Mouse (Mus musculus) neural tube, embryonic 14.5 days (tissue): ENCODE measurements at regions not wholly inside any gene's neighbourhood (a gene's known extent, or its start where the extent isn't known, plus 50 kb on each side); places are given as distances from the start of the nearest gene placed in this dataset.

Source experiments
- ATAC-seq: fragments of 200-750 bp; cut with Nextera tagmentation; 2 replicates; pipeline ENCODE4 v1.8.0; 2017; ENCODE audit warnings: low read depth, mild to moderate bottlenecking, moderate TSS enrichment, moderate library complexity
- H3K27ac ChIP-seq: fragments of 300-500 bp; sonication (generic); 2 replicates; pipeline ENCODE4 v1.5.1; 2014; ENCODE audit warnings: low read depth, mild to moderate bottlenecking, control low read depth, low read length, moderate library complexity, mixed read lengths
- H3K27me3 ChIP-seq: fragments of 300-500 bp; sonication (generic); 2 replicates; pipeline ENCODE4 v1.6.1; 2014; ENCODE audit warnings: low read length; ENCODE audit not compliant: control insufficient read depth, insufficient read depth
- H3K36me3 ChIP-seq: fragments of 300-500 bp; sonication (generic); 2 replicates; pipeline ENCODE4 v1.6.1; 2014; ENCODE audit warnings: low read length, mixed read lengths; ENCODE audit not compliant: control insufficient read depth, insufficient read depth
- H3K4me1 ChIP-seq: fragments of 300-500 bp; sonication (generic); 2 replicates; pipeline ENCODE4 v1.6.1; 2014; ENCODE audit warnings: low read length; ENCODE audit not compliant: control insufficient read depth, insufficient read depth
- H3K4me2 ChIP-seq: fragments of 300-500 bp; sonication (generic); 2 replicates; pipeline ENCODE4 v1.6.1; 2014; ENCODE audit warnings: mild to moderate bottlenecking, low read depth, low read length, control low read depth
- H3K4me3 ChIP-seq: fragments of 300-500 bp; sonication (generic); 2 replicates; pipeline ENCODE4 v1.5.1; 2014; ENCODE audit warnings: low read depth, low read length, control low read depth, mixed read lengths
- H3K9ac ChIP-seq: fragments of 300-500 bp; sonication (generic); replicated peaks from 2 replicates; pipeline ENCODE4 v1.6.1; 2014; ENCODE audit warnings: low read depth, mild to moderate bottlenecking, control low read depth, low read length, mixed read lengths
- H3K9me3 ChIP-seq: fragments of 300-500 bp; sonication (generic); 2 replicates; pipeline ENCODE4 v1.6.1; 2016; ENCODE audit warnings: low read length; ENCODE audit not compliant: control insufficient read depth
- WGBS: fragments of 180-500 bp; shearing (Covaris S2); extraction: QIAGEN DNeasy Blood & Tissue Kit; methylation state at CpG from one replicate; pipeline ENCODE4 v1.1.7; 2014; 5-methylcytosine and 5-hydroxymethylcytosine counted together

GRCm38 (mm10) chr2:134029631-134030414 lies 477.9 kb downstream of the Bmp2 start:
- 63% methylated on average over 4 of the region's 4 CpGs for WGBS
- Histone ChIP-seq H3K4me3 (no peak overlapping the region), H3K4me1 (no peaks in the 10 kb centered on the region), H3K9me3 (no peaks in the 10 kb centered on the region), H3K27ac (no peak overlapping the region), H3K36me3 (no peaks in the 10 kb centered on the region), H3K27me3 (no peaks in the 10 kb centered on the region), H3K9ac (no peak overlapping the region), H3K4me2 (no peak overlapping the region)
- ATAC-seq = no peak

DNA sequence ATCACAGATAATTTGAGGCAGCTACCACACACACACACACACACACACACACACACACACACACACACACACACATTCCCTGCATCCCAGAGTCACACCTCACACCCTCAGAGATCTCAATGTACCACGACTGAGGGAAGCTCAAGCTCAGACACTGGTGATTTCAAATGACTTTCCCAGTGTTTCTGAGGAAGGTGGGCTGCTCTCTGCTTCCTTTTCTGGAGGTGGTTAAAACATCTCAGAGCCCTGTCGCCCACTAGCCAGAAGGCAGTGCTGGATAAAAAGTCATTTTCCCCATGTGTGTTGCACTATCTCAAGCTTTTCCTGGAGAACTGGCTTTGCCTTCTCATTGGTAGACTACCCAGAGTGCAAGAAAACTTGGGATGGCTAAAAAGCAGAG lies 477.2 kb downstream of the Bmp2 start:
- Histone ChIP-seq H3K36me3 (no peaks in the 10 kb centered on the region), H3K27ac (no peak overlapping the region), H3K9ac (no peak overlapping the region), H3K4me2 (no peak overlapping the region), H3K9me3 (no peaks in the 10 kb centered on the region), H3K27me3 (no peaks in the 10 kb centered on the region), H3K4me3 (no peak overlapping the region), H3K4me1 (no peaks in the 10 kb centered on the region)
- no peak for ATAC-seq
- 81% methylated on average over 2 of the region's 2 CpGs for WGBS

DNA sequence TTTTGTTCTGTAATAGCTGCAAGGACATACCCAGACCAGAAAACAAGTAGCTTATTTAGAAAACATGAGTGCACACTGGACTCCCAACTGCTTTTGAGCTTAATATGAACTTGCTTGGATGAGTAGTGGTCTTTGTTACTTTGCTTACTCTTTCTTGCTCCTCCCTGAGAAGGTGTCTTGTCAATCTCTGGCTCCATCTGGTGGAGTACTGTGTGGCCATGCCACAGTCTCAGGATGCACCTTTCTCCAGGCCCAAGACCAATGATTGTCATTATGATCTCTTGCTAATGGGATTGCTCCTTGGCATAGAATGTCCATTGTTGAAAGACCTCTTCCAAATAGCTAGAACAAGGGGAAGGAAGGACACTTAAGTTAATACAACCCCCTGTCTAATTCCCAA lies 465.1 kb downstream of the Bmp2 start:
- no peaks in the 10 kb centered on the region for H3K9me3 ChIP-seq
- H3K4me3 ChIP-seq = no peak overlapping the region
- H3K27me3 ChIP-seq = no peaks in the 10 kb centered on the region
- no peaks in the 10 kb centered on the region for H3K36me3 ChIP-seq
- H3K9ac ChIP-seq = no peak overlapping the region
- peak; percentile 77; the same call in 1 of the 2 replicates for ATAC-seq
- no peak overlapping the region for H3K27ac ChIP-seq
- no peaks in the 10 kb centered on the region for H3K4me1 ChIP-seq
- no peak overlapping the region for H3K4me2 ChIP-seq

- H3K9ac ChIP-seq = no peak overlapping the region
- no peaks in the 10 kb centered on the region for H3K27me3 ChIP-seq
- WGBS = 60% methylated on average over 1 of the region's 1 CpGs
- no peak overlapping the region for H3K4me3 ChIP-seq
- H3K4me1 ChIP-seq = no peaks in the 10 kb centered on the region
- no peak for ATAC-seq
- H3K27ac ChIP-seq = no peak overlapping the region
- no peak overlapping the region for H3K4me2 ChIP-seq
- no peaks in the 10 kb centered on the region for H3K36me3 ChIP-seq
- no peaks in the 10 kb centered on the region for H3K9me3 ChIP-seq
Observed at GRCm38 (mm10) chr2:134003146-134003545, 451.2 kb downstream of the Bmp2 start.

DNA sequence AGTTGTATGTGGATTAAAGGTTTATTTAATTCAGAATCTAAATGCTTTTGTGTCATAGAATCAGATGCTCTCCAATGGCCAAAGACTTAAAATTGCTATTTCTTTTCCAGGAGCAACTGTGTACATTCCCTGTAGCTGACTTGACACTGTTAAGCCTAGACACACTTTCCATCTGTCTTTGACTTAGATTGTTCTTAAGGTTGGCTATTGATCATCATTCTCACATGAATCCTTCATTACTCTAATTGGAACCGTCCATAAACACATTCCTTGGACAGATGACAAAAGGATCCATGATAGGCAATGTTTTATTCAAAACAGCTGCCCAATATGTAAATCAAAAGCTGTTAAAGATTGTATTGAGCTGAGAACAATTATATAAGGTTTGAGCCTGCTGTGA lies 442.8 kb downstream of the Bmp2 start:
- H3K4me3 ChIP-seq = no peak overlapping the region
- H3K27ac ChIP-seq = no peak overlapping the region
- H3K4me1 ChIP-seq = no peaks in the 10 kb centered on the region
- no peaks in the 10 kb centered on the region for H3K36me3 ChIP-seq
- no peaks in the 10 kb centered on the region for H3K9me3 ChIP-seq
- WGBS = 33% methylated on average over 1 of the region's 1 CpGs
- ATAC-seq = no peak
- H3K4me2 ChIP-seq = no peak overlapping the region
- H3K27me3 ChIP-seq = no peaks in the 10 kb centered on the region
- H3K9ac ChIP-seq = no peak overlapping the region

DNA sequence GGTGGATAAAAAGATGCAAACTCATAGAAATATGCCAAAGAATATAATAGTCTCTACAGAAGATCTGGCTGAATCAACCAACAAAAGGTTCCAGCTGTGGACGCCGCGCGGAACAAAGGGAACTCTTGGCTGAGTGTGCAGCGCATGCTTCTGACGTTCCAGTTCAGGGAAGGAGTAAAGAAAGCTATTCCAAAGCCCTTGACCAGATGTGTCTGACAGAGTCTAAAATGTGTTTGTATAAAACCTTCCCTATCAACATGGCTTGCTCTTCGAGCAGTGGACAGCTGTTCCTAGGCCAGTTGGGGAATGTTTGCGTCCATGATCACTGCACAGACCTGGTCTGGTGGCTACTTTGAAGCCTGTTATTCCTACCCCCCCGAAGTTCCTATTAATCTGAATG lies 442.4 kb downstream of the Bmp2 start:
- Histone ChIP-seq H3K27me3 (no peaks in the 10 kb centered on the region), H3K4me2 (no peak overlapping the region), H3K27ac (no peak overlapping the region), H3K36me3 (no peaks in the 10 kb centered on the region), H3K9ac (no peak overlapping the region), H3K4me3 (no peak overlapping the region), H3K9me3 (no peaks in the 10 kb centered on the region), H3K4me1 (no peaks in the 10 kb centered on the region)
- 86% methylated on average over 9 of the region's 9 CpGs for WGBS
- ATAC-seq = no peak

- WGBS = 91% methylated on average over 1 of the region's 1 CpGs
- H3K27me3 ChIP-seq = no peaks in the 10 kb centered on the region
- H3K9me3 ChIP-seq = no peaks in the 10 kb centered on the region
Observed at GRCm38 (mm10) chr2:133987671-133988070, 435.7 kb downstream of the Bmp2 start.

More at GRCm38 (mm10) chr2:133987671-133988070, 435.7 kb downstream of the Bmp2 start:
- no peak overlapping the region for H3K4me3 ChIP-seq
- H3K36me3 ChIP-seq = no peaks in the 10 kb centered on the region
- no peak for ATAC-seq
- no peak overlapping the region for H3K4me2 ChIP-seq
- no peak overlapping the region for H3K27ac ChIP-seq
- no peak overlapping the region for H3K9ac ChIP-seq
- H3K4me1 ChIP-seq = no peaks in the 10 kb centered on the region
